Mouse (Mus musculus) E14TG2a.4 (cell line): Measurements from ENCODE around the gene Gm38394.

Source experiments
- CTCF ChIP-seq: conservative IDR thresholded peaks from 2 replicates; pipeline ENCODE4 v1.5.1; 2014; ENCODE audit warnings: low read length
- NANOG ChIP-seq: IDR thresholded peaks from 2 replicates; pipeline ENCODE4 v1.6.1; 2014; ENCODE audit warnings: borderline replicate concordance, low read length, mixed read lengths

DNA sequence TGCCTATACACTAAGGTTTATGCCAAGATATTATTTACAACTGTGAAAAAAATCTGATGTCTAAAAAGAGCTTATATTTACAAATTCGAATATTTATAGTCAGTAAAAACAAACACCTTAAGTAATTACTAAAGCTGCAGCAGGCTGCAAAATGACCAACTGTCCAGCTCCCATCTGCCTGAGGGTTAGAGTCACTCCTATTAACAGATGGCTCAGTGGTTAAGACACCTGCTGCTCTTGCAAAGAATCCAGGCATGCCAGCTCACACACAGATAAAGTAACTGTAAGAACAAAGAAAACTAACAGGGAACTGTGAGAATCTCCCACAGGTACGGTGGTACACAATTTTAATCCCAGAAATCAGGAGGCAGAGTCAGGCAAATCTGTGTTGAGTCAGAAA lies 36.1 kb downstream of the Gm38394 start:
- no peak for TF ChIP-seq CTCF
- no peak for TF ChIP-seq NANOG
